Mouse (Mus musculus) liver, adult 2 months (tissue): ENCODE results near the gene Tmem238l. TPM values are rescaled to one million over a fixed set of nuclear protein-coding genes. Genes with fewer than 3 reads are reported as not detected.

Experiments used
- DNase-seq: peaks from one replicate; pipeline ENCODE4 v3.0.0-alpha.2; 2011; ENCODE audit warnings: low read depth, low spot score; ENCODE audit errors: extremely low read depth
- H3K27ac ChIP-seq: fragments of 200-500 bp; replicated peaks from 2 replicates; pipeline ENCODE4 v1.5.1; 2012; ENCODE audit warnings: low read depth, mild to moderate bottlenecking, control low read depth, inconsistent platforms, low read length; ENCODE audit not compliant: insufficient read depth
- H3K27me3 ChIP-seq: fragments of 200-500 bp; 2 replicates; pipeline ENCODE4 v1.6.1; 2012; ENCODE audit warnings: mild to moderate bottlenecking, moderate library complexity, low read length, inconsistent platforms; ENCODE audit not compliant: control insufficient read depth, insufficient read depth
- H3K36me3 ChIP-seq: fragments of 200-500 bp; 2 replicates; pipeline ENCODE4 v1.6.1; 2012; ENCODE audit warnings: low read length, inconsistent platforms; ENCODE audit not compliant: control insufficient read depth, insufficient read depth
- H3K4me1 ChIP-seq: fragments of 200-500 bp; 2 replicates; pipeline ENCODE4 v1.6.1; 2011; ENCODE audit warnings: low read length; ENCODE audit not compliant: control insufficient read depth, insufficient read depth
- H3K4me3 ChIP-seq: fragments of 200-500 bp; 2 replicates; pipeline ENCODE4 v1.5.1; 2011; ENCODE audit warnings: low read depth, mild to moderate bottlenecking, control low read depth, low read length, moderate library complexity; ENCODE audit not compliant: insufficient read depth
- H3K79me2 ChIP-seq: fragments of 200-500 bp; 2 replicates; pipeline ENCODE4 v1.6.1; 2012; ENCODE audit warnings: inconsistent platforms, mild to moderate bottlenecking, low read length, moderate library complexity; ENCODE audit not compliant: control insufficient read depth, insufficient read depth
- H3K9ac ChIP-seq: fragments of 200-500 bp; 2 replicates; pipeline ENCODE4 v1.6.1; 2012; ENCODE audit warnings: low read depth, mild to moderate bottlenecking, control low read depth, inconsistent platforms, low read length
- CTCF ChIP-seq: fragments of 200-500 bp; IDR thresholded peaks from 2 replicates; pipeline ENCODE4 v1.5.1; 2011; ENCODE audit warnings: low read depth, low read length, control low read depth
- POLR2A ChIP-seq: fragments of 200-500 bp; IDR thresholded peaks from 2 replicates; pipeline ENCODE4 v1.6.1; 2011; ENCODE audit warnings: low read length, control low read depth; ENCODE audit not compliant: insufficient read depth; ENCODE audit errors: extremely low read depth
- WGBS: fragments of 180-500 bp; shearing (Covaris S2); methylation state at CpG from one replicate; pipeline ENCODE4 v1.1.7; 2018; 5-methylcytosine and 5-hydroxymethylcytosine counted together
- polyA plus RNA-seq: library from polyadenylated mRNA; depleted of rRNA; stranded (reverse); fragments of >200 nt; gene quantifications from 2 replicates; pipeline ENCODE4 v1.2.3, GENCODE M21; 2012
- total RNA-seq: library from RNA; depleted of rRNA; stranded (reverse); fragments of >200 nt; gene quantifications from 2 replicates; pipeline ENCODE4 v1.2.3, GENCODE M21; 2014

Tmem238l gene
- total and polyA plus RNA-seq, 2 experiments: not detected

DNA sequence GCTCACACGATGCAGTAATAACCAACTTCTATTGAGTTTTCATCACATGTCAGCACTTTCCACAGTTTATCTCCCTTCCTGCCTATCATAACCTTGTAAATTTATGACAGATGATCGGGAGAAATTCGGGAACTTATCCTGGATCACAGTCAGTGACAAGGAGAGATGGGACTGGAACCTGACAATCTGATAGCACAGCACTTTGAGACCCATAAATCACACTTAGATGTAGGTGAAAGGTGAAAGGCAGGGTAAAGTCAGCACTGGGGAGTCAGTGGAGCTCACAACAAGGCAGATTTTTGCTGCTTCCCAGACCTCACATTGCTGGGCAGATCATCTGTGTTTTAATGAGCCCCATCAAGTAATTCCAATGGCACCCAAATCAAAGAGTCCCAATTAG lies 17.1 kb downstream of the Tmem238l start:
- Histone ChIP-seq H3K36me3 (no peaks in the 10 kb centered on the region), H3K79me2 (no peaks in the 10 kb centered on the region), H3K27ac (no peak overlapping the region), H3K4me1 (no peaks in the 10 kb centered on the region), H3K4me3 (no peak overlapping the region), H3K9ac (no peak overlapping the region), H3K27me3 (no peaks in the 10 kb centered on the region)
- DNase-seq: no peak
- TF ChIP-seq CTCF (no peak), POLR2A (no peak)
- WGBS: 72% methylated on average over 3 of the region's 3 CpGs

DNA sequence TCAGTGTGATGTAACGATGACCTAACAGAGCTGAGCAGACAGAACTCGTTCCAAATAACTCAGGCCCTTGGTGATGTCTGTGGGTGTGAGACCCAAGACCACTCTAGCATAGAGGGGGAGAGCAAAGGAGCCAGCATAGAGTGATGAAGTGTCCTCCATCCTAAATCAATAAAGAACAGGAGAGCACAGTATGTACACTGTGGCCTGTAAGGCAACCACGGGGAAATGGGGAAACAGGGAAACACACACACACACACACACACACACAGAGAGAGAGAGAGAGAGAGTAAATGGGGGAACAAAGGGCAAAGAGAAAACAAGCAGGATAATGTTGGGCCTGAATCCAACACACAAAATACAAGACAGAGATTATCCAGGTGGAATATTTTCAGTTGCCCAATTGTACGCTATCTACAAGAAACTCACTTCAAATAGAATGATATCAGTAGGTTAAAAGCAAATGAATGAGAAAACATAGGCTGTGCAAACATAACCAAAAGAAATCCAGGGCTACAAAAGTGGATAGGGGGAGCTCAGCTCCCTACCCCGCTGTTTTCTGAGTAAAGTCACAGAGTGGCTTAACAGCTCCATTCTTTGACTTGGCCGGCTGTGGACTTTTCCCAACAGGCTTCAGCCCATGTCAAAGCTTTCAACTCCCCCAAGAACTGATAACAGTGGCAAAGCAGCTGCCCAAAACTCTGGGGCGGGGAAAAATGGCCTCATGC lies 19.3 kb downstream of the Tmem238l start:
- H3K36me3 ChIP-seq: no peaks in the 10 kb centered on the region
- H3K27ac ChIP-seq: no peak overlapping the region

DNA sequence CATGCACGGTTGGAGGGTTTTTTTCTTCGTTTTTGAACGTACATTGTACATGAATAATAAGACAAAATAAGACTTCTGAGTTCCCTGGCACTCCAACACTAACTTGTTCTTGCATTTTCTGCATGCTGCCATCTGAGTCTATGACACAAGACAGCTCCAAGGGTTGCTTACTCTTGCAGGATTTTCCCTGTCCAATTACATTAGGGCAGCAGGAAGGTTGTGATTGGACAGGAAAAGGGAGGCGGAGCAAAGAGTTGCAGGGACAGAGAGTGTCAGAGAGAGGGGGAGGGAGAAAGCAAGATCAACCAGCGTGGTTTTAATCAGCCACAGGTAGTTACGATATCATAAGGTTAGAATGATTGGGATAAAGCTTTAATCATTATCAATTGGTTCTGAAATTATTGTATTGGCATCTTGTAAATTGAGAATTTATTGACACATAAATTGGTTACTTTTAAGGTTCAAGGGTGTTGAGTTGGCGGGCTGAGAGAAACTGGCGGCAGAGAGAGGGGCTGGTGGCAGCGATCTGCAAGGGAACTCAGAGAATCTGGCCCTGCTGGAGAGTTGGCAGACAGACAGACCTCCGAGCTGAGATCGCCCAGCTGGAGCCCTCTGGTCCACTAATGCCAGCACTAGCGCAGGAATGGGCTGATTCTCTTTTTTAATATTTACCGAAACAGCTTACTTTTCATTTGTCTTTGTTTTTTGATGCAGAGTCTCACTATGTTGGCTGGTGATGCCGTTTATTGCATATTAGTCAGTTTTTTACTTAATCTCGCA lies 25.1 kb downstream of the Tmem238l start:
- H3K79me2 ChIP-seq: no peaks in the 10 kb centered on the region
- no peak for DNase-seq
- H3K27me3 ChIP-seq: no peaks in the 10 kb centered on the region
- no peak for TF ChIP-seq CTCF
- no peak for TF ChIP-seq POLR2A
- H3K4me3 ChIP-seq: no peak overlapping the region
- no peaks in the 10 kb centered on the region; the same call in 1 of the 2 replicates for H3K4me1 ChIP-seq
- no peaks in the 10 kb centered on the region for H3K36me3 ChIP-seq
- no peak overlapping the region for H3K27ac ChIP-seq
- 75% methylated on average over 15 of the region's 15 CpGs for WGBS
- H3K9ac ChIP-seq: no peak overlapping the region

More for the DNA sequence above, 19.3 kb downstream of the Tmem238l start:
- Histone ChIP-seq H3K4me3 (no peak overlapping the region), H3K9ac (no peak overlapping the region), H3K4me1 (no peaks in the 10 kb centered on the region), H3K27me3 (no peaks in the 10 kb centered on the region), H3K79me2 (no peaks in the 10 kb centered on the region)
- no peak for TF ChIP-seq CTCF
- no peak for TF ChIP-seq POLR2A
- 76% methylated on average over 7 of the region's 7 CpGs for WGBS
- DNase-seq: no peak

DNA sequence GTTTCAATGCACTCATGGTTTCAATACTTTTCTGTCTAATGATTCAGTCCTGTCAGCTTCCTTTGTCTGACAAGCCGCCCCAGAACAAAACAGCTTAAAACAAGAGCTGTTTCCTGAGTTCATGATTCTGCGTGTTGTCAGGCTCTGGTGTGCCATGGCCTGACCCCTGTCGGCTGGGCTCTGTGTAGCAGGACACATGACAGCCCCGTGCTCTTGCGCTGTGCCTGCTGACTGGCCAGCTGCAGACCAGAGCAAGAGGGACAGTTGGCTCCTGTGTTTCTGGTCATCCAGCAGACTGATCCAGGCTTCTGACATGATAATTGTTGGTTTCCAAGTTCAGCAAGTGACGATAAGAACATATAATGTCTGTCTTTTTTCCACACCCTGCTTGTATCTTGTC lies 26.4 kb downstream of the Tmem238l start:
- DNase-seq: peak; percentile 26
- Histone ChIP-seq H3K9ac (no peak overlapping the region), H3K36me3 (no peaks in the 10 kb centered on the region), H3K4me3 (no peak overlapping the region), H3K27ac (no peak overlapping the region), H3K4me1 (no peaks in the 10 kb centered on the region; the same call in 1 of the 2 replicates), H3K27me3 (no peaks in the 10 kb centered on the region), H3K79me2 (no peaks in the 10 kb centered on the region)
- TF ChIP-seq CTCF (peak; percentile 79), POLR2A (no peak)
- 44% methylated on average over 6 of the region's 6 CpGs for WGBS

DNA sequence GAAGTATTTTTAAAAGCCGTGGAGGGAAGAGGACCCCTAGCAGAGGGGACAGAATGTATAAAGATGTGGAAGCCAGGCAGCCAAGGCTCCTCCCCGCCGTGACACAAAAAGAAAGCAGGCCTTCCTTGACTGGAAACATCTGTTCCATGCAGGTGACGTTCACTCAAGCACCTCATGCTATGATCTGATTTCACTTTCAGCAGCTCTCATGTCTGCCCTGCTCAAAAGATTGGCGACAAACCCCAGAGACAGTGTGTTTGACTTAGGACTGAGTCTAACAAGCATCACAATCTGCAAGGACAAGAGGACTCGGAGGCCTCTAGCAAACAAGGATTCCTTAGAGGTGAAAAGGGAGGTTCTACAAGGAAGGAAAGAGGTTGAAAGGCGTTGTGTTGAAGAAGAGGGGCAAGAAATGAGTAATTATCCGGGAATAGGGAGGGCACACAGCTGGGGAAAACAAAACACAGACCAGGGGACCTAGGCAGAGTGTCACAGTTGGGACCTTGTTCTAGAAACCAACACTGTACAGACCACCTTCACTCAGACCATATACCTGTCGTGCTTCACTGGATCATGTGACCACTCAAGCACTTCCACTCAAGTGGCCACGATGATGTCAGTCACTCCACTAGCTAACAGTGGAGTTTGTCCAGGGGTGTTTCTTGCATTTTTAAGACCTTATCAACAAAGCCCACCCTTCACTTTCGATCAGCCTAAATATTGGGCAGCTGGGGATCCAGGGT lies 27.2 kb downstream of the Tmem238l start:
- no peak for DNase-seq
- WGBS: 76% methylated on average over 11 of the region's 11 CpGs
- TF ChIP-seq POLR2A (no peak), CTCF (no peak)
- Histone ChIP-seq H3K9ac (no peak overlapping the region), H3K27me3 (no peaks in the 10 kb centered on the region), H3K27ac (no peak overlapping the region), H3K4me1 (no peaks in the 10 kb centered on the region; the same call in 1 of the 2 replicates), H3K36me3 (no peaks in the 10 kb centered on the region), H3K79me2 (no peaks in the 10 kb centered on the region), H3K4me3 (no peak overlapping the region)
